Mouse (Mus musculus) urinary bladder, postnatal 10 days (tissue): Measurements from ENCODE around the gene Pin1.
"Not testable (repeated sequence)": the region's sequence is repeated elsewhere in the genome, so short reads cannot be mapped to it uniquely, and the experiment has no call there.

Source experiments
- DNase-seq: peaks from one replicate; pipeline ENCODE4 v3.0.0; 2022; ENCODE audit warnings: low spot score

The Pin1 gene

DNA sequence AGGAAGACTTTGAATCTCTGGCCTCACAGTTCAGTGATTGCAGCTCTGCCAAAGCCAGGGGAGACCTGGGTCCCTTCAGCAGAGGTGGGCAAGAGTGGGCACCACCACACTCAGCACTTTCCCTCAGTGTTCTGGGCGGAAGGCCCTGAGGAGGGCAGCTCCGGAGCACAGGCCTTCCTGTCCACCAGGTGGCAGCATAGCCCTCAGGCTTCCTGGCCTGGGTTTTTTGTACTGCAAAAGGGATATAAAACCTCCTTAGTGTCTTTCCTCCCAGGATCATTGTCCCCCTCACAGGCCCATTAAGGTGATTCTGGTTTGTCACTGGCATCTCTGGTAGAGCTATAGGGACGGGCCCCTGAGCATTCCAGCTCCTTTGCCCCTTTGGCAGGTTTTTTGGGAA, 10.4 kb downstream of the Pin1 start:
- DNase-seq: no peak

DNA sequence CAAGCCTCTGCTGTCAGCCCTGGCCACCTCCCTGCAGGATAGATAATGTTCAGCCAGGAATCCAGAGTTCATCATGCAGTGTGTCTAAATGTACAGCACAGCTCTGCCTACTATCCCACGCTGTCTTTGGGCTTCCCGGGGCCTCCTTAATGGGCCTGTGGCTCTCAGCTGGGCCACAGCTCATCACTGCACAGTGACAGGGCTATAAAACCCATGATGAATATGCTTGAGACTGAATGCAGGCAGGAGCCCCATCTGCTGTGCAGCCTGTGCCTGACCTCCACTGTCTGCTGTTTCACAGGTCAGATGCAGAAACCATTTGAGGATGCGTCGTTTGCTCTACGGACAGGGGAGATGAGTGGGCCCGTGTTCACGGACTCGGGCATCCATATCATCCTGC, 11.0 kb downstream of the Pin1 start:
- no peak for DNase-seq

DNA sequence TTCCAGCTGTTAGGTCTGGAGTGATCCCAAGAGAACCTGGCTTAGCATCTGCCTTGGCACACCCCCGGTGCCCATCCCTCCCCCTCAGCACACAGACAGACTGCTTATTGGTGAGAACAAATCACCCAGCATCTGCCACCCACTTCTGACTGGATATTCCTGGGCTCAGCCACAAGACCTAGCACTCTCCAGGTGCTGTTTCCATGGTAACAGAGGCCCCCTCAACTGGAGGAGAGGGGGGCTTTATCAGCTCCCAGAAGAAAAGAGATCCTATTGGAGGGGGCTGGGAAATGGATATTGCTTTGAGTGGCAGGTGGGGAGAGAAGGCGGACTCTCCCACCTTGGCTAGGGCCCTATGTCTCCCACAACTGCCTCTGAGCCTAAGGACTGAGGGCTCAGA, 12.1 kb downstream of the Pin1 start:
- DNase-seq: no peak

DNA sequence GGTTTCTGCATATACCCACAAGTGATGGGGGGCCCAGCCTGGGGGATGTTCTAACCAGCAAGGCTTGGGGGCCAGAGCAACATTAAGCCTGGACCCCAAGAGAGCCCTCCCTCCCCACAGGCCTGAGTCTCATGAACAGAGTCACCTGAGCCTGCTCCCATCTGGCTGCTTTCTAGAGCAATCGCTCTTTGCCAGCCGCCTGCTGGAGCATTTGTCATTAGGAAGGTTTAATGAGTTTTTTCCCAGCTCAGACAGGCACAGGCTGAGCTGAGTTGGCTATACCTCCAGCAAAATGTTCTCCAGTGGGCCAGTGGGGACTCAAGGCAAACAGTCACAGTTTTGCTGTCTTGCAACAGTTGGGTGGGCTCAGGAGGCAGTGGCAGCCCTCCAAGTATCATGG, 12.5 kb downstream of the Pin1 start:
- no peak for DNase-seq

DNA sequence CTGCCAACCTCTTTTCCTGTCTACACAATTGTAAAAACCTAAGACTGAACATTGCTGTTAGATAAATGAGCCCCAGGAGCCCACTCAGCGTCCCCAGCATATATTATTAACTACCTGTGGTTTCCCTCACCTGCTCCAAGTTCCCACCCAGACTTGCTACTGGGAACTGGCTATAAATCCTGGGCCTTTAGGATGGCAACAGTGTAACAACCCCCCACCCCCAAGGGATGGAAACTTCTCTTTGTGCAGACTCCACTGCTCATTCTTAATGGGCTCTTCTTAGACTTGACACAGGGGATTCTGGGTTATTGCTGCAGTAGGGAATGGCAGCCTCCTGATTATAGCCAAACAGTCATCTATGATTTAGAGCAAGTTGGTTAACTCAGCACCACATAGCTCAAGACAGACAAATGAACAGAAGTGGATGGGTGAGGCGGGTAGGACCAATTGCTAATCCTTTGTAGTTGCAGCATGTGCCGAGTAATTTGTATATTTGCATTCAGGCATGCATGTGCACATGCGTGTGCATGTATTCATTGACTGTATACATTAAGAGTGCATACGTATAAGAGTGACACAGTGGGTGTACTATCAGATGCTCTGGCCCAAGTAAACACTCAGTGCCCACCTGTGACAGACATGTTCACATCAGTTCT, 13.2 kb downstream of the Pin1 start:
- no peak for DNase-seq

DNA sequence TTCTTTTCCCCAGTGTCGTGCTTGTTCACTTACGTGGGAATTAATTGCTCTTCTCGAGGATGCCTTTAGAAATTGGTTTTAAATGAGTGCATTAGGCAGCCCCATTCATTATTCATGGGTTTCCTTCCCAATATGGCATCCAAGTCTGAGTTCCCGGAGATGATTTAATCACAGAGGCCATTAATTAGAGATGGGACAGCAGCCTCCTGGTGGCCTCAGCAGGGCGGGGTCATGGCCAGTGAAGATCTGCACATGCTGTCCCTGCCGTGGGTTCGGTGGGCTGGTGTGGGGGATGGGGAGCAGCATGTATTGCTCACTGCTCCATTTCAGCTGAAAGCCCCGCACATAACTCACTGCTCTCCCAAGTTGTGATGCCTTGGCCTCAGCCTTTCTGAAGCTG, 14.0 kb downstream of the Pin1 start:
- DNase-seq: no peak

GRCm38 (mm10) chr9:20666510-20667034, 14.7 kb downstream of the Pin1 start:
- DNase-seq: no peak

DNA sequence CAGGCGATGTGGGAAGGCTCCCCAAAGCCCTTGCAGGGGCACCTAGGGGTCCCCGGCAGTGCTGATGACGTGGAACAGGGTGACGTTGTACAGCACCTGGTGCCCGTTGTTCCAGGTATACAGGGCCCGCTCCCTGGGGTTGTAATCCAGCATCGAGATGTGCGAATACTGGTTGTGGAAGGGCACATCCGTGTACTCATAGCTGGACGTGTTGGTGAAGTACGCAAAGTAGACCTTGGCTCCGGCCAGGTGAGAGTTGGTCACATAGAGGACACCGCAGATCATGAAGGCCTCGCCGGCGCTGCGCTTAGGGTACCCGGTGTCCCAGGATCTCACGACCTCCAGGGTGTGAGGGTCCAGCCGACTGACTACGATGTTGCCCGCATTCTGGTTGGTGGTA, 16.2 kb downstream of the Pin1 start:
- DNase-seq: no peak

GRCm38 (mm10) chr9:20672047-20672446, 20.2 kb downstream of the Pin1 start:
- DNase-seq: no peak

GRCm38 (mm10) chr9:20677892-20678291, 26.0 kb downstream of the Pin1 start:
- no peak for DNase-seq

DNA sequence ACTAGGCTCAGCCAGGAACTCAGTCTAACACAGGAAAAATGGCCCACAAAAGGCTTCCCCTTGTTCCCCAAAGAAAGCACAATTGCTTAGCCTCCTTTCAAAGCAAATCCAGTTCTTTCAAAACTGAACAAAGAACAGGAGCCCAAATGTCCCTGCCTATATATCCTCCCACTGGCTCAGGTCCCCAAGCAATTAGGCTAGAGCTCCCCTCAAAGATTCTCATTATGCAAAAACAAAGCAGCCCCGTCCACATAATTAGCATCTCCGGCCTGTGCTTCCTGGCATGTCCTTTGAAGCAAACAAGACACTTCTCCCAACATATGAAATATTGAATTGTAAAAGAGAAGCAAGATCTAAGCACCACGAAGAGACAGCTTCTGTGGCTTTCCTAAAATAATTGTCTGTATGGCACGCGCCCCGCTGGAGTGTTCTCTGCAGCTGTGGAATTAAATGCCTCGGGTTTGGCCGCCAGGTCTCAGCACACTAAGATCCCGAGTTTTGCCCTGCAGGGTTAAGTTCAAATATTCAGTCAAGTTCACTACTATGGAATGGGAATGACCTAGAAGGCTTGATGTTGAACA, 28.6 kb downstream of the Pin1 start:
- no peak for DNase-seq

DNA sequence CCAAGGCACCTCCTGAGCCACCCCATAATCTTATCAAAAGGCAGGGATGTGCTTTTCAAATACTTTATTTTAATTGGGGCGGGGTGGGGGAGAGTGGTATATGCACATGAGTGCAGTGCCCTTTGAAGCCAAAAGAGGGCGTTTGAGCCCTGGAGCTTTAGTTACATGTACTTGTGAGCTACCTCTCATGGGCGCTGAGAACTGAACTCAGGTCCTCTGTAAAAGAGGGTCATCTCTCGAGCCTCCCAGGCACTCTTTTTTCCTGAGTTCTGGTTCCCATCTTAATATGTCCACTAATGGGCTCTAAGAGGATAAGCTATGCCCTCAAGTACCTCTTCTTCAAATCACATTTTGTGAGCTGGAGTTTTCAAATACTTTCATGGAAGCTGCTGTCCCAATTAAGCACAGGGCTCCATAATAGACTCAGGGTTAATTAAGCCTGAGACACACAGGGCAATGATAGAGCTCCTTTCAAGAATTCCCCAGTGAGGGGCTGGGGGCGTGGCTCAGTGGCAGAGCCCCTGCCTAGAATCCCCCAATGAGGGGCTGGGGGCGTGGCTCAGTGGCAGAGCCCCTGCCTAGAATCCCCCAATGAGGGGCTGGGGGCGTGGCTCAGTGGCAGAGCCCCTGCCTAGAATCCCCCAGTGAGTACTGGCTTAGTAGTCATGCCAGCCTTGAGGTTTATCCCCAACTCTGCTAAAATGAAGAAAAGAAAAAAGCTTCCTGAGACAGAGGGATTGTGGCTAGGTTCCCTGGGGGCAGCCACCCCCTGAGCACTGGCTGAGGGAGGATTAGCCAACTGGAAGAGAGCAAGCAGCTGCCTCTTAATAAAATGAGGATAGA, 29.9 kb downstream of the Pin1 start:
- DNase-seq: no peak

DNA sequence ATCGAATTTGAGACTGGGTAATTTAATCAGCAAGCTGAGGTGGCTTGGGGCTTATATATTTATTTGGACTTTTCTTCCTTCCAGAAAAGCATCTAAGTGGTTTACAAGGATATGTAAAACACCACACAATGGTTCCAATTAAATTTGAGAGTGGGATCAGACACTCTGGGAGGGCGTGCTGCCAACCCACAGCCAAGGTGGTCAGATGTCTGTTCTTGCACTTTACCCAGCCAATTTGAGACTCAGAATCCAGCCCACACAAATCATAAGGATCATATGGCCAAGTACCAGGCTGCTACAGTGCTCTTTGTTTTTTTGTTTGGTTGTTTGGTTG, 30.5 kb downstream of the Pin1 start:
- no peak for DNase-seq

GRCm38 (mm10) chr9:20685081-20685861, 33.4 kb downstream of the Pin1 start:
- no peak for DNase-seq

- DNase-seq: no peak
Observed at GRCm38 (mm10) chr9:20689403-20689802, 37.5 kb downstream of the Pin1 start.

DNA sequence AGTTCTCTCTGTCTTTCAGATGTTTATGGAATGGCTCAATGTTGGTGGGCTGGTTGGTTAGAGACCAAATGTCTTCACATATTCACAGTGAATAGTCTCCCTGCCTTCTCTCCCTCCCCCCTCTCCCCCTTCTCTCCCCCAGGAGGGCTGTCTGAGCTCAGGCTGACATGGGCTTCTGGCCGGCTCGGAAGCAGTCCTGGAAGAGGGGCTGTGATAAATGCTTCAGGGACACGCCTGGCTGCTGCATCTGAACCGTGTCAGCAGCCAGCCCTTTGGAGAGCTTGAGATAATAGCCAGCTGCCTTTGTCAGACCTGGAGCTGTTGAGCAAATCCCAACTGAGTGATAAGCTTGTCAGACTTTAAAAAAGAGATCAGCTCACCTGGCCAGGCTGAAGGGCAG, 38.0 kb downstream of the Pin1 start:
- no peak for DNase-seq

DNA sequence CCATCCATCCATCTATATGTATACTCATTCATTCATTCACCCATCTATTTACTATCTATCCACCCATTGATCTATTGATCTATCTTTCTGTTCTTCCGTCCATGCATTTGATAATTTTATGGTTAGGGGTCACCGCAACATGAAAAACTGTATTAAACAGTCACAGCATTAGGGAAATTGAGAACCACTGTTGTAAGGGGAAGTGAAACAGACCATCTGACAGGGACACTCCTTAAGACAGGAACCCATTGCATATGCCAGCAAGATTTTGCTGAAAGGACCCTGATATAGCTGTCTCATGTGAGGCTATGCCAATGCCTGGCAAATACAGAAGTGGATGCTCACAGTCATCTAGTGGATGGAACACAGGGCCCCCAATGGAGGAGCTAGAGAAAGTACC, 38.6 kb downstream of the Pin1 start:
- DNase-seq: not testable (repeated sequence)

GRCm38 (mm10) chr9:20692863-20693262, 41.0 kb downstream of the Pin1 start:
- no peak for DNase-seq

- DNase-seq: no peak
Observed at GRCm38 (mm10) chr9:20694721-20695235, 42.9 kb downstream of the Pin1 start.

DNA sequence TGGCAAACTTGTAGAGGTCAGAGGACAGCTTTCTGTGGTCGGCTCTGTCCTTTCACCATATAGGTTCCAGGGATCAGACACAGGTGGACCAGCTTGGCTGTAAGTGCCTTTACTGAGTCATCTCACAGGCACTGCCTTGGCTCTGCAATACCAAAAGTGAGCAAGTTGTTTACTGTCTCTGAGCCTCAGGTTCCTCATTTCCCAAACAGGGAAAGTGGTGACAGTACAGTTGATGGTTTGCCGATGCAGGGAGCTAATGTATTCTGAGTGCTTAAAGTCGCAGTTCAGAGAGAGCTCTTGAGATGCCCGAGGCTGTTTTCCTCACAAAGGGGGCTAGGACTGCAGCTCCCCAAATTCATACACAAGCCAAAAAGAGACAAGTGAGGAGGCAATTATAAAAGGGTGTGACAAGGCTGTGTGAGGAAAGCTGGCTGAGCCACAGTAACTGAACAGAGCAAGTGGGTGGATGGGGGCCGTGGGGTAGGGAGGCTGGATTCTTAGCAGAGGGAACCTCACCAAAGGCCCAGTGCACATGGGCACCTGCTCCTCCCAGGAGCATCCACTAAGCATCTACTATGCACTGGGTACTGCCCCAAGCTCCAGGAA, 44.3 kb downstream of the Pin1 start:
- no peak for DNase-seq

GRCm38 (mm10) chr9:20697466-20697865, 45.6 kb downstream of the Pin1 start:
- DNase-seq: no peak
